ENCODE assay signal across 16 mouse cellular contexts in genomic region chr14:18100195-18100594, GRCm38 (mm10).
"Had no signal": no experiment of that assay in that cellular context is flagged by ENCODE, and none has a peak within 500 bp of the region (broad histone marks: within the 10 kb centered on the region; RNA-seq: fewer than 3 reads in every experiment).

No protein-coding gene starts in this region.

- H3K4me3 ChIP-seq: neural tube, embryonic 13.5 days; neural tube, embryonic 15.5 days; stomach, embryonic 15.5 days had no signal

- H3K27ac ChIP-seq: neural tube, embryonic 13.5 days; neural tube, embryonic 15.5 days; stomach, embryonic 15.5 days; stomach, postnatal 0 days had no signal

- H3K4me1 ChIP-seq: neural tube, embryonic 13.5 days; neural tube, embryonic 15.5 days; stomach, embryonic 15.5 days had no signal

- H3K36me3 ChIP-seq: neural tube, embryonic 13.5 days; neural tube, embryonic 15.5 days; stomach, embryonic 15.5 days had no signal

- DNase-seq: retina, postnatal 1 day; right cerebral cortex, adult 18-20 months; right cerebral cortex, postnatal 14 days; right cerebral cortex, postnatal 25 days; right cerebral cortex, postnatal 4 days; spleen, adult 18-20 months; thymus, adult 18-20 months; thymus, adult 2 months; thymus, postnatal 14 days; thymus, postnatal 25 days; thymus, postnatal 36 days; thymus, postnatal 4 days had no signal

- H3K4me2 ChIP-seq: neural tube, embryonic 13.5 days; neural tube, embryonic 15.5 days; stomach, embryonic 15.5 days had no signal

- H3K9ac ChIP-seq: neural tube, embryonic 13.5 days; neural tube, embryonic 15.5 days; stomach, embryonic 15.5 days had no signal

- H3K27me3 ChIP-seq: neural tube, embryonic 13.5 days; neural tube, embryonic 15.5 days; stomach, embryonic 15.5 days had no signal

- H3K9me3 ChIP-seq: neural tube, embryonic 13.5 days; neural tube, embryonic 15.5 days; stomach, embryonic 15.5 days had no signal
